Mouse (Mus musculus) Patski (cell line): ENCODE measurements at regions not wholly inside any gene's neighbourhood (a gene's known extent, or its start where the extent isn't known, plus 50 kb on each side); places are given as distances from the start of the nearest gene placed in this dataset.

Source experiments
- ATAC-seq: fragments of 100-300 bp; one replicate; pipeline ENCODE4 v1.8.0; 2021
- CTCF ChIA-PET: fragments of 350-600 bp; sonication (Branson Sonifier 250); formaldehyde crosslinking; loops from one replicate; lab custom pipeline; 2022; ENCODE audit warnings: inconsistent platforms; lab: Charles Lee
- POLR2A ChIA-PET: fragments of 350-600 bp; sonication (Branson Sonifier 250); formaldehyde crosslinking; loops from one replicate; lab custom pipeline; 2022; ENCODE audit warnings: antibody characterized with exemption, inconsistent platforms; lab: Charles Lee
- DNase-seq: peaks from one replicate; pipeline ENCODE4 v3.0.0-alpha.2; 2011; ENCODE audit warnings: low read depth, low spot score
- H3K27me3 ChIP-seq: fragments of 371-371 bp; one replicate; pipeline ENCODE4 v1.5.1; 2021
- CTCF ChIP-seq: fragments of 100-300 bp; IDR thresholded peaks from one replicate; pipeline ENCODE4 v1.5.1; 2021
- in situ Hi-C: fragments of 300-500 bp; cut with MboI; formaldehyde crosslinking; loops from 3 replicates; pipeline ENCODE4 v1.11.1; 2018; ENCODE audit warnings: low pct_unique_long_range_greater_than_20kb, mixed read lengths

- ChIA-PET POLR2A (no interaction called here), CTCF (interaction anchor here (1.2 to 2.1 kb wide), 3 partner anchors 10 to 104 kb away, joined by 3 to 7 read pairs (median 3); no protein-coding TSS in a partner anchor)
- in situ Hi-C loops, result loop anchor here (5.0 kb wide), 1 partner anchor 47 kb away; no protein-coding TSS in a partner anchor
- peak; percentile 41 for DNase-seq
- no peak for TF ChIP-seq CTCF
- no peaks in the 10 kb centered on the region for H3K27me3 ChIP-seq
- ATAC-seq, result peak; percentile 77
Measured at GRCm38 (mm10) chr16:95814513-95815118, 112.7 kb downstream of the Ets2 start.

GRCm38 (mm10) chr16:95811092-95811491 lies 109.2 kb downstream of the Ets2 start:
- ChIA-PET POLR2A (no interaction called here), CTCF (interaction anchor here (1.5 kb wide), 1 partner anchor 13 kb away, joined by 4 read pairs; no protein-coding TSS in a partner anchor)
- ATAC-seq, result no peak
- no peaks in the 10 kb centered on the region for H3K27me3 ChIP-seq
- DNase-seq, result no peak
- in situ Hi-C loops, result loop anchor here (5.0 kb wide), 1 partner anchor 44 kb away; no protein-coding TSS in a partner anchor
- TF ChIP-seq CTCF, result no peak

- CTCF ChIA-PET, result no interaction called here
- DNase-seq (no peak), ATAC-seq (no peak)
- H3K27me3 ChIP-seq, result no peaks in the 10 kb centered on the region
- no peak for TF ChIP-seq CTCF
- POLR2A ChIA-PET, result no interaction called here
- in situ Hi-C loops, result no loop called here
Measured at GRCm38 (mm10) chr16:95809127-95809876, 107.4 kb downstream of the Ets2 start.

GRCm38 (mm10) chr16:95806510-95806909 lies 104.6 kb downstream of the Ets2 start:
- in situ Hi-C loops, result no loop called here
- ATAC-seq (no peak), DNase-seq (no peak)
- no peak for TF ChIP-seq CTCF
- H3K27me3 ChIP-seq, result no peaks in the 10 kb centered on the region
- CTCF ChIA-PET, result no interaction called here
- POLR2A ChIA-PET, result no interaction called here

GRCm38 (mm10) chr16:95804199-95804598 lies 102.3 kb downstream of the Ets2 start:
- ChIA-PET CTCF (interaction anchor here (1.4 kb wide), 1 partner anchor 10 kb away, joined by 7 read pairs; no protein-coding TSS in a partner anchor), POLR2A (no interaction called here)
- DNase-seq, result no peak
- TF ChIP-seq CTCF, result no peak
- no peaks in the 10 kb centered on the region for H3K27me3 ChIP-seq
- ATAC-seq, result no peak
- in situ Hi-C loops, result no loop called here

GRCm38 (mm10) chr16:95802641-95803040 lies 100.8 kb downstream of the Ets2 start:
- in situ Hi-C loops, result no loop called here
- ATAC-seq (no peak), DNase-seq (no peak)
- CTCF ChIA-PET, result no interaction called here
- POLR2A ChIA-PET, result no interaction called here
- H3K27me3 ChIP-seq, result no peaks in the 10 kb centered on the region
- TF ChIP-seq CTCF, result no peak

GRCm38 (mm10) chr16:95802207-95802606 lies 100.3 kb downstream of the Ets2 start:
- CTCF ChIA-PET, result interaction anchor here (1.8 kb wide), 1 partner anchor 10 kb away, joined by 6 read pairs; no protein-coding TSS in a partner anchor
- in situ Hi-C loops, result no loop called here
- no peaks in the 10 kb centered on the region for H3K27me3 ChIP-seq
- POLR2A ChIA-PET, result no interaction called here
- TF ChIP-seq CTCF, result no peak
- ATAC-seq (no peak), DNase-seq (no peak)

- ChIA-PET POLR2A (no interaction called here), CTCF (interaction anchor here (1.8 kb wide), 1 partner anchor 8 kb away, joined by 6 read pairs; no protein-coding TSS in a partner anchor)
- in situ Hi-C loops, result no loop called here
- TF ChIP-seq CTCF, result no peak
- H3K27me3 ChIP-seq, result no peaks in the 10 kb centered on the region
- ATAC-seq (no peak), DNase-seq (no peak)
Measured at GRCm38 (mm10) chr16:95800911-95801442, 99.1 kb downstream of the Ets2 start.

- TF ChIP-seq CTCF, result no peak
- in situ Hi-C loops, result no loop called here
- ATAC-seq, result peak; percentile 21
- DNase-seq, result no peak
- H3K27me3 ChIP-seq, result no peaks in the 10 kb centered on the region
- ChIA-PET POLR2A (no interaction called here), CTCF (interaction anchor here (1.0 to 1.3 kb wide), 3 partner anchors 13 to 28 kb away, joined by 3 to 4 read pairs (median 4); no protein-coding TSS in a partner anchor)
Measured at GRCm38 (mm10) chr16:95798582-95798981, 96.7 kb downstream of the Ets2 start.

- POLR2A ChIA-PET, result no interaction called here
- no peak for TF ChIP-seq CTCF
- no peaks in the 10 kb centered on the region for H3K27me3 ChIP-seq
- DNase-seq (no peak), ATAC-seq (no peak)
- CTCF ChIA-PET, result interaction anchor here (1.0 to 1.4 kb wide), 4 partner anchors 13 to 27 kb away, joined by 3 to 4 read pairs (median 4); no protein-coding TSS in a partner anchor
- in situ Hi-C loops, result no loop called here
Measured at GRCm38 (mm10) chr16:95798099-95798498, 96.2 kb downstream of the Ets2 start.
